Mouse (Mus musculus) testis, adult 2 months (tissue): ENCODE measurements around the gene Swt1. TPM values are rescaled to one million over a fixed set of nuclear protein-coding genes. Genes with fewer than 3 reads are reported as not detected.
A peak's percentile ranks its signal among the peaks of the same experiment; 100 is the strongest.
"Not testable (repeated sequence)": the region's sequence is repeated elsewhere in the genome, so short reads cannot be mapped to it uniquely, and the experiment has no call there.

Experiments used
- H3K27ac ChIP-seq: fragments of 200-500 bp; 2 replicates; pipeline ENCODE4 v1.5.1; 2012; ENCODE audit warnings: low read depth, low read length; ENCODE audit not compliant: control insufficient read depth, insufficient read depth
- H3K27me3 ChIP-seq: fragments of 200-500 bp; 2 replicates; pipeline ENCODE4 v1.6.1; 2012; ENCODE audit warnings: mild to moderate bottlenecking, low read length, moderate library complexity; ENCODE audit not compliant: control insufficient read depth, insufficient read depth
- H3K36me3 ChIP-seq: fragments of 200-500 bp; 2 replicates; pipeline ENCODE4 v1.6.1; 2012; ENCODE audit warnings: mild to moderate bottlenecking, low read length; ENCODE audit not compliant: control insufficient read depth, insufficient read depth
- H3K4me1 ChIP-seq: fragments of 200-500 bp; 2 replicates; pipeline ENCODE4 v1.6.1; 2012; ENCODE audit warnings: low read length; ENCODE audit not compliant: control insufficient read depth, insufficient read depth
- H3K4me3 ChIP-seq: fragments of 200-500 bp; 2 replicates; pipeline ENCODE4 v1.5.1; 2012; ENCODE audit warnings: low read depth, mild to moderate bottlenecking, low read length, moderate library complexity, mixed read lengths; ENCODE audit not compliant: control insufficient read depth
- CTCF ChIP-seq: fragments of 200-500 bp; IDR thresholded peaks from 2 replicates; pipeline ENCODE4 v1.5.1; 2012; ENCODE audit warnings: low read depth, mild to moderate bottlenecking, inconsistent platforms, low read length, moderate library complexity; ENCODE audit not compliant: control insufficient read depth, insufficient read depth, insufficient replicate concordance
- POLR2A ChIP-seq: fragments of 200-500 bp; IDR thresholded peaks from 2 replicates; pipeline ENCODE4 v1.6.1; 2012; ENCODE audit warnings: low read depth, mild to moderate bottlenecking, inconsistent platforms, low read length, moderate library complexity; ENCODE audit not compliant: control insufficient read depth
- polyA plus RNA-seq: library from polyadenylated mRNA; depleted of rRNA; stranded (reverse); fragments of >200 nt; gene quantifications from 2 replicates; pipeline ENCODE4 v1.2.3, GENCODE M21; 2012

Gene Swt1
- polyA plus RNA-seq, 1 experiment: 21.2 TPM

- peak overlapping the region; percentile 44 for H3K27ac ChIP-seq
- TF ChIP-seq CTCF: no peak
- no peak for TF ChIP-seq POLR2A
- H3K36me3 ChIP-seq: peaks cover 1% of the 10 kb centered on the region; the same call in 1 of the 2 replicates
Observed at GRCm38 (mm10) chr1:151366944-151367605, 61.2 kb downstream of the Swt1 start.

GRCm38 (mm10) chr1:151359374-151359773 lies 68.9 kb downstream of the Swt1 start:
- peaks cover 3% of the 10 kb centered on the region for H3K36me3 ChIP-seq
- H3K4me3 ChIP-seq: no peak overlapping the region
- TF ChIP-seq POLR2A (no peak), CTCF (no peak)
- no peaks in the 10 kb centered on the region for H3K27me3 ChIP-seq
- H3K4me1 ChIP-seq: no peaks in the 10 kb centered on the region
- no peak overlapping the region for H3K27ac ChIP-seq

More at GRCm38 (mm10) chr1:151366944-151367605, 61.2 kb downstream of the Swt1 start:
- Histone ChIP-seq H3K27me3 (no peaks in the 10 kb centered on the region), H3K4me1 (no peaks in the 10 kb centered on the region), H3K4me3 (no peak overlapping the region)

DNA sequence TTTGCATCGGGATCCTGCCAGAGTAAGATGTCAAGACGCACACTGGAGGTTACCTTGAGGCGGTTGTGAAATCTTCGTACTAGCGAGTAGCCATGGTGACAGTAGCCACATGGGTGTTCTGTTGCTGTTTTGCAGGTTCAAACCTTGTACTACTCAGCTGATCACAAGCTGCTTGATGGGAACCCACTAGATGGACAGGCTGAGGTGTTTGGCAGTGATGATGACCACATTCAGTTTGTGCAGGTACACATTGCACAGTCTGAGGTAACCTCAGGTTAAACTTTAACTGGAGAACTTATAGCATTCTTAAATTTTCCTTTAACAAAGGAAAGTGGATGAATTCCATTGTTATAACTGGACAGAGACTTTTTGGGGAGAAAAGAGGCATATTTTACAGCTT lies 72.3 kb downstream of the Swt1 start:
- Histone ChIP-seq H3K4me1 (no peaks in the 10 kb centered on the region), H3K27ac (no peak overlapping the region), H3K4me3 (no peak overlapping the region), H3K27me3 (no peaks in the 10 kb centered on the region), H3K36me3 (peaks cover 1% of the 10 kb centered on the region)
- no peak for TF ChIP-seq CTCF
- no peak for TF ChIP-seq POLR2A

- TF ChIP-seq CTCF: no peak
- no peak for TF ChIP-seq POLR2A
- Histone ChIP-seq H3K36me3 (peaks cover 1% of the 10 kb centered on the region), H3K27ac (no peak overlapping the region), H3K4me1 (no peaks in the 10 kb centered on the region; the same call in 1 of the 2 replicates), H3K4me3 (no peak overlapping the region), H3K27me3 (no peaks in the 10 kb centered on the region)
Observed at GRCm38 (mm10) chr1:151352911-151353310, 75.3 kb downstream of the Swt1 start.

GRCm38 (mm10) chr1:151348293-151348692 lies 80.0 kb downstream of the Swt1 start:
- not testable (repeated sequence) for H3K27ac ChIP-seq, H3K36me3 ChIP-seq, H3K27me3 ChIP-seq, H3K4me3 ChIP-seq, H3K4me1 ChIP-seq

- Histone ChIP-seq H3K4me3 (peak overlapping the region; percentile 20; the same call in 1 of the 2 replicates), H3K4me1 (no peaks in the 10 kb centered on the region; the same call in 1 of the 2 replicates), H3K27me3 (no peaks in the 10 kb centered on the region), H3K27ac (no peak overlapping the region), H3K36me3 (no peaks in the 10 kb centered on the region; the same call in 1 of the 2 replicates)
- TF ChIP-seq POLR2A: no peak
- TF ChIP-seq CTCF: no peak
Observed at GRCm38 (mm10) chr1:151346681-151347127, 81.6 kb downstream of the Swt1 start.

- H3K4me1 ChIP-seq: no peaks in the 10 kb centered on the region; the same call in 1 of the 2 replicates
Observed at GRCm38 (mm10) chr1:151345863-151346195, 82.4 kb downstream of the Swt1 start.

DNA sequence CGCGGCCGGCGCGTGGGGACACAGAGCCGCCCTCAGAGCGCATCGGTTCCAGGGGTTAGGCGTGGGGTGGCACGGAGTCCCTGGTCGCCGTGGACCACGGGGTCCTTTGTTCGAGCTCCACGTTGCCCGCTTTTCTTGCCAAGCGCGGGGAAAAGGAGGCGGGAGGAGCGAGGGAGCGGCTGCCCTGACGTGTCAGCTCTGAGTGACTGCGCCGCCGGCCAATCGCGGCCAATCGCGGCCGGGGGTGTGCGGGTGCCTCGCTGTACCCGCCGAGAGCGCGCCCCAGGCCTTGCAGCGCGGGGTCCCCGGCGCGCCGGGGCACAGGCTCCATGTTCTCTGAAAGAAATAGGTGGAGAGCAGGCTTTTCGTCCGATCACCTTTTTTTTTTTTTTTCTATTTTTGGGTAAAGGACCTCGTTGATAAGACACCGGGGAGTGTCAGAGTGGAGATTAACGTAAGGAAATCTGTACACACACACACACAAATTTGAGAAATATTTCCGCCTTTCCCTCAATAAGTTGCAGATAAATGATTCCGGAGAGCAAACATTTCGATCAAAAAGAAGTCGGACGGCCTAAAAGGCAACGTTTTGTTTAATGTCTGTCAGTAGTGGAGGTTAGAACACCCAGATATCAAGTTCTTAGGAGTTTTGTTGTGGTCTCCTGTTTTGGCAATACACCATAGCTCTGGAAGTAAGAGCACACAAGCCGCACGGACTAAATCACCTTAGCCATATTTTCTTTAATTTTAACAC lies 83.0 kb downstream of the Swt1 start:
- Histone ChIP-seq H3K36me3 (no peaks in the 10 kb centered on the region; the same call in 1 of the 2 replicates), H3K27ac (peak overlapping the region; percentile 95), H3K4me1 (no peaks in the 10 kb centered on the region; the same call in 1 of the 2 replicates), H3K4me3 (peak overlapping the region; percentile 96), H3K27me3 (no peaks in the 10 kb centered on the region)
- TF ChIP-seq CTCF (no peak), POLR2A (peak; percentile 64)

More at GRCm38 (mm10) chr1:151345863-151346195, 82.4 kb downstream of the Swt1 start:
- no peak for TF ChIP-seq POLR2A
- TF ChIP-seq CTCF: no peak
- no peak overlapping the region for H3K27ac ChIP-seq
- no peaks in the 10 kb centered on the region; the same call in 1 of the 2 replicates for H3K36me3 ChIP-seq
- H3K4me3 ChIP-seq: peak overlapping the region; percentile 96; the same call in 1 of the 2 replicates
- no peaks in the 10 kb centered on the region for H3K27me3 ChIP-seq
